Mouse (Mus musculus): Measurements from ENCODE around the gene Plpp6. TPM values are rescaled to one million over a fixed set of nuclear protein-coding genes. Genes with fewer than 3 reads are reported as not detected.
A peak's percentile ranks its signal among the peaks of the same experiment; 100 is the strongest.

Plpp6 gene
- polyA plus RNA-seq (2014; fragmentation: Nextera tagmentation; extraction: Ambion mirVana) = 5.2 and 7.3 TPM in 2 replicates

DNA sequence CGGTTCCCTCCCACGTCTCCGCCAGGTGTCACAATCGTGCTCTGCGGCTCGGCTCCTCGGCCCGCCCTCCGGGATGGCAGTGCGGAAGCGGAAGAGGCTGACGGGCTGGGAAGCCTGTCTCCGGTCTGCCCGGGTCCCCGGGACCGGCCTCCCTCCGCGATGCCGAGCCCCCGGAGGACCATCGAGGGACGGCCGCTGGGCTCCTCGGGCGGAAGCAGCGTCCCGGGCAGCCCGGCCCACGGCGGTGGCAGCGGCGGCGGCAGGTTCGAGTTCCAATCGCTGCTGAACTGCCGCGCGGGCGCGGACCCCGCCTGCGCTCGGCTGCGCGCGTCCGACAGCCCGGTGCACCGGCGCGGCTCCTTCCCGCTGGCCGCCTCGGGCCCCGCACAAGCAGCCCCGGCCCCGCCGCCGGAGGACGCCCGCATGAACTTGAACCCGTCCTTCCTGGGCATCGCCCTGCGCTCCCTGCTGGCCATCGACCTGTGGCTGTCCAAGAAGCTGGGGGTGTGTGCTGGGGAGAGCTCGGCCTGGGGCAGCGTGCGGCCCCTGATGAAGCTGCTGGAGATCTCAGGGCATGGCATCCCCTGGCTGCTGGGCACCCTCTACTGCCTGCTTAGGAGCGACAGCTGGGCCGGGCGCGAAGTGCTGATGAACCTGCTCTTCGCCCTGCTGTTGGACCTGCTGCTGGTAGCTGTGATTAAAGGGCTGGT lies at the start of gene Plpp6:
Gene Plpp6 (plus strand): TSS at position 112 of the 710 bp plus-strand sequence.
- peak within 1 kb of the TSS; percentile 77 for H3K9ac ChIP-seq (ENCODE audit: low read length)
- H3K27ac ChIP-seq (replicated peaks; ENCODE audit: low read depth, low read length) = no peak within 1 kb of the TSS
- WGBS = under 1% methylated on average over 66 of the region's 73 CpGs
- no peaks in the 10 kb centered on the region for H3K9me3 ChIP-seq (ENCODE audit: control insufficient read depth, low read length)
- peak; percentile 72; the same call in 1 of the 2 replicates for ATAC-seq (ENCODE audit: insufficient number of reproducible peaks, low FRiP score, low TSS enrichment, low read depth)
- H3K27me3 ChIP-seq (ENCODE audit: control insufficient read depth, insufficient read depth, low read length) = no peaks in the 10 kb centered on the region
- peak within 1 kb of the TSS; percentile 91 for H3K4me2 ChIP-seq (ENCODE audit: low read depth, severe bottlenecking)
- DNase-seq (ENCODE audit: low spot score) = peak; percentile 83
- no peaks in the 10 kb centered on the region for H3K36me3 ChIP-seq (ENCODE audit: control insufficient read depth, insufficient read depth, low read length)
- 0 out of 2 replicates have a peak, but pooled peaks cover 9% of the 10 kb centered on the region for H3K4me1 ChIP-seq (ENCODE audit: control insufficient read depth, insufficient read depth, low read length)
- peak within 1 kb of the TSS; percentile 70 for H3K4me3 ChIP-seq (ENCODE audit: low read depth, low read length)

DNA sequence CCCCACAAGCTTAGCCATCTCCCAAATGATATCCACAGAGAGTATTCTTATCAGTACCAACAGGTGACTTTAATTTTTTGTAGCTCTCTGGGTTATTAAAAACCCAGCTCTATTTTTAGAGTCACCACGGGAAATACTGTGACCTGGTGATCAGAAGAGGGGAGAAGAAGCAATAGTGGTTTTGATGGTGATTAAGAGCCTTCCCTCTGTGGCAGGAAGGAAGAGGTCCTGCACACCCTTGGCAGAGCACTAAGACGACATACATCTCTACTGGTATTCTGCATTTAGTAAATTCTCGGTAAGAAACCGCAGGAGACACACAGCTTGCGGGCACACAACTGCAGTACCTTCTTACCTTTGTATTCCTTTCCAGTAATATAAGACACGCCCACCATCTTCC lies 49.2 kb upstream of the Plpp6 start:
- Histone ChIP-seq H3K4me2 (ENCODE audit: low read depth, severe bottlenecking) (no peak overlapping the region), H3K36me3 (ENCODE audit: control insufficient read depth, insufficient read depth, low read length) (no peaks in the 10 kb centered on the region), H3K4me3 (ENCODE audit: low read depth, low read length) (no peak overlapping the region), H3K9me3 (ENCODE audit: control insufficient read depth, low read length) (no peaks in the 10 kb centered on the region), H3K27me3 (ENCODE audit: control insufficient read depth, insufficient read depth, low read length) (no peaks in the 10 kb centered on the region), H3K9ac (ENCODE audit: low read length) (no peak overlapping the region), H3K27ac (replicated peaks; ENCODE audit: low read depth, low read length) (no peak overlapping the region), H3K4me1 (ENCODE audit: control insufficient read depth, insufficient read depth, low read length) (no peaks in the 10 kb centered on the region)
- DNase-seq (ENCODE audit: low spot score) (no peak), ATAC-seq (ENCODE audit: insufficient number of reproducible peaks, low FRiP score, low TSS enrichment, low read depth) (no peak)
- 82% methylated on average over 6 of the region's 6 CpGs for WGBS

DNA sequence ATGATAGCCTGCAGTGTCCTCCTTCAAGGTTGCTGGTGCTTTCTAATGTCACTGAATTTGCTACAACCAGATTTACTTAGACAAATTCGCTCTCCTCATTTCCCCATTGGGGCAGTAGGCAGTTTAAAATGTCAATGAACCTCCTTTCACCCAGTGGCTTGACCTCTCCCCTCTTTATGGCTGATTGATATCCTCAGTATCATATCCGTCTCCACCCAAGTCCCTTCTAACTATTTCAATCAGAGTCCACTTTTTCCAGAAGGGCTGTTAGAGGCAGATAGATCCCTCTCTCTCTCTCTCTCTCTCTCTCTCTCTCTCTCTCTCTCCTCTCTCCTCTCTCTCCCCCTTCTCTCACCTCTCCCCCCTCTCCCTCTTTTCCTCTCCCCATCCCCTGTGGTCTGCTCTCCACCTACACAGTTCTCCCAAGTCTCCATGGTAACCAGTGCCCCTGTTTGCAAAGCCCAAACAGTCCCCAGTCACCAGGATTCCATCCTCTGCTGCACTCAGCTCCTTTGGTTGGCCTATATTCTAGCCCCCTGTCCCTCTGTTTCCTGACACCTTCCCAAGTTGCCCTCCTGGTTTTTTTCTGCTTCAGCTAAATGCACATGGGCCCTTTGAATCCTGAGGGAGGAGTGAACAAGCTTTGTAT lies 48.0 kb upstream of the Plpp6 start:
- WGBS = 67% methylated on average over 2 of the region's 2 CpGs
- Histone ChIP-seq H3K27me3 (ENCODE audit: control insufficient read depth, insufficient read depth, low read length) (no peaks in the 10 kb centered on the region), H3K4me3 (ENCODE audit: low read depth, low read length) (no peak overlapping the region), H3K4me1 (ENCODE audit: control insufficient read depth, insufficient read depth, low read length) (no peaks in the 10 kb centered on the region), H3K9ac (ENCODE audit: low read length) (no peak overlapping the region), H3K27ac (replicated peaks; ENCODE audit: low read depth, low read length) (no peak overlapping the region), H3K9me3 (ENCODE audit: control insufficient read depth, low read length) (no peaks in the 10 kb centered on the region), H3K36me3 (ENCODE audit: control insufficient read depth, insufficient read depth, low read length) (no peaks in the 10 kb centered on the region), H3K4me2 (ENCODE audit: low read depth, severe bottlenecking) (no peak overlapping the region)
- no peak for DNase-seq (ENCODE audit: low spot score)
- ATAC-seq (ENCODE audit: insufficient number of reproducible peaks, low FRiP score, low TSS enrichment, low read depth) = no peak

DNA sequence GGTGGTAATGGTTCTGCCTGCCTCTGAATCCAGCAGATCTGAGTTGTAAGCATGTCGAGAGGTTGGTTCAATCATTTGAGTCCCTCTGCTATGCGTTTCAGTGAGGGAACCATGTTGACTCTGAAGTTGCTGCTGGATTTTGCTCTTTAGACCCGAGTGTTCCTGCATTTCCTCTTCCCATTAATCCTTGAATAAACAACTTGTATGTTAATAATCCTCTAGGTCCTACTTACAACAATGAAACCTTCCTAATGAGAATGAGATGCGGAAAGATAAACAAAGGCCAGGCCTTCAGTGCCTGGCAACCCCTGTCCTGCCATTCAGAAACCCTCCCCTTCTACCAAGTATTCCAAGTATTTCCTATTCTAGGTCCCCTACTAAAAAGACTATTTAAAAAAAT lies 47.3 kb upstream of the Plpp6 start:
- Histone ChIP-seq H3K27me3 (ENCODE audit: control insufficient read depth, insufficient read depth, low read length) (no peaks in the 10 kb centered on the region), H3K27ac (replicated peaks; ENCODE audit: low read depth, low read length) (no peak overlapping the region), H3K9ac (ENCODE audit: low read length) (no peak overlapping the region), H3K9me3 (ENCODE audit: control insufficient read depth, low read length) (no peaks in the 10 kb centered on the region), H3K4me1 (ENCODE audit: control insufficient read depth, insufficient read depth, low read length) (no peaks in the 10 kb centered on the region), H3K4me3 (ENCODE audit: low read depth, low read length) (no peak overlapping the region), H3K36me3 (ENCODE audit: control insufficient read depth, insufficient read depth, low read length) (no peaks in the 10 kb centered on the region), H3K4me2 (ENCODE audit: low read depth, severe bottlenecking) (no peak overlapping the region)
- ATAC-seq (ENCODE audit: insufficient number of reproducible peaks, low FRiP score, low TSS enrichment, low read depth) = no peak
- 71% methylated on average over 4 of the region's 4 CpGs for WGBS
- no peak for DNase-seq (ENCODE audit: low spot score)

GRCm38 (mm10) chr19:28917839-28918238 lies 45.9 kb upstream of the Plpp6 start:
- Histone ChIP-seq H3K9ac (ENCODE audit: low read length) (no peak overlapping the region), H3K4me3 (ENCODE audit: low read depth, low read length) (no peak overlapping the region), H3K9me3 (ENCODE audit: control insufficient read depth, low read length) (no peaks in the 10 kb centered on the region), H3K4me2 (ENCODE audit: low read depth, severe bottlenecking) (no peak overlapping the region), H3K27ac (replicated peaks; ENCODE audit: low read depth, low read length) (no peak overlapping the region), H3K4me1 (ENCODE audit: control insufficient read depth, insufficient read depth, low read length) (no peaks in the 10 kb centered on the region), H3K27me3 (ENCODE audit: control insufficient read depth, insufficient read depth, low read length) (no peaks in the 10 kb centered on the region), H3K36me3 (ENCODE audit: control insufficient read depth, insufficient read depth, low read length) (no peaks in the 10 kb centered on the region)
- DNase-seq (ENCODE audit: low spot score) = no peak
- WGBS = 87% methylated on average over 5 of the region's 5 CpGs
- no peak for ATAC-seq (ENCODE audit: insufficient number of reproducible peaks, low FRiP score, low TSS enrichment, low read depth)

- H3K9ac ChIP-seq (ENCODE audit: low read length) = no peak overlapping the region
- H3K4me2 ChIP-seq (ENCODE audit: low read depth, severe bottlenecking) = no peak overlapping the region
- ATAC-seq (ENCODE audit: insufficient number of reproducible peaks, low FRiP score, low TSS enrichment, low read depth) (no peak), DNase-seq (ENCODE audit: low spot score) (no peak)
- H3K4me3 ChIP-seq (ENCODE audit: low read depth, low read length) = no peak overlapping the region
- 87% methylated on average over 5 of the region's 5 CpGs for WGBS
- H3K27ac ChIP-seq (replicated peaks; ENCODE audit: low read depth, low read length) = no peak overlapping the region
- H3K27me3 ChIP-seq (ENCODE audit: control insufficient read depth, insufficient read depth, low read length) = no peaks in the 10 kb centered on the region
- no peaks in the 10 kb centered on the region for H3K36me3 ChIP-seq (ENCODE audit: control insufficient read depth, insufficient read depth, low read length)
- H3K4me1 ChIP-seq (ENCODE audit: control insufficient read depth, insufficient read depth, low read length) = no peaks in the 10 kb centered on the region
- H3K9me3 ChIP-seq (ENCODE audit: control insufficient read depth, low read length) = no peaks in the 10 kb centered on the region
Observed at GRCm38 (mm10) chr19:28926366-28926765, 37.4 kb upstream of the Plpp6 start.

GRCm38 (mm10) chr19:28927396-28927795 lies 36.4 kb upstream of the Plpp6 start:
- no peak for DNase-seq (ENCODE audit: low spot score)

GRCm38 (mm10) chr19:28929034-28929433 lies 34.7 kb upstream of the Plpp6 start:
- Histone ChIP-seq H3K27ac (replicated peaks; ENCODE audit: low read depth, low read length) (no peak overlapping the region), H3K4me3 (ENCODE audit: low read depth, low read length) (no peak overlapping the region), H3K4me1 (ENCODE audit: control insufficient read depth, insufficient read depth, low read length) (no peaks in the 10 kb centered on the region), H3K36me3 (ENCODE audit: control insufficient read depth, insufficient read depth, low read length) (no peaks in the 10 kb centered on the region), H3K27me3 (ENCODE audit: control insufficient read depth, insufficient read depth, low read length) (no peaks in the 10 kb centered on the region), H3K9ac (ENCODE audit: low read length) (no peak overlapping the region), H3K4me2 (ENCODE audit: low read depth, severe bottlenecking) (no peak overlapping the region), H3K9me3 (ENCODE audit: control insufficient read depth, low read length) (no peaks in the 10 kb centered on the region)
- no peak for DNase-seq (ENCODE audit: low spot score)
- no peak for ATAC-seq (ENCODE audit: insufficient number of reproducible peaks, low FRiP score, low TSS enrichment, low read depth)

More at GRCm38 (mm10) chr19:28927396-28927795, 36.4 kb upstream of the Plpp6 start:
- no peaks in the 10 kb centered on the region for H3K27me3 ChIP-seq (ENCODE audit: control insufficient read depth, insufficient read depth, low read length)
- no peaks in the 10 kb centered on the region for H3K36me3 ChIP-seq (ENCODE audit: control insufficient read depth, insufficient read depth, low read length)
- H3K4me1 ChIP-seq (ENCODE audit: control insufficient read depth, insufficient read depth, low read length) = no peaks in the 10 kb centered on the region
- H3K27ac ChIP-seq (replicated peaks; ENCODE audit: low read depth, low read length) = no peak overlapping the region
- H3K9me3 ChIP-seq (ENCODE audit: control insufficient read depth, low read length) = no peaks in the 10 kb centered on the region
- no peak overlapping the region for H3K9ac ChIP-seq (ENCODE audit: low read length)
- 72% methylated on average over 4 of the region's 4 CpGs for WGBS
- ATAC-seq (ENCODE audit: insufficient number of reproducible peaks, low FRiP score, low TSS enrichment, low read depth) = no peak
- H3K4me2 ChIP-seq (ENCODE audit: low read depth, severe bottlenecking) = no peak overlapping the region
- no peak overlapping the region for H3K4me3 ChIP-seq (ENCODE audit: low read depth, low read length)
